Mouse (Mus musculus) heart, embryonic 16.5 days (tissue): ENCODE measurements around the gene Hnrnpl. TPM values are rescaled to one million over a fixed set of nuclear protein-coding genes. Genes with fewer than 3 reads are reported as not detected.
A peak's percentile ranks its signal among the peaks of the same experiment; 100 is the strongest.

Source experiments
- ATAC-seq: fragments of 200-750 bp; cut with Nextera tagmentation; replicated peaks from 2 replicates; pipeline ENCODE4 v1.8.0; 2017; ENCODE audit warnings: moderate number of reproducible peaks; ENCODE audit not compliant: insufficient read depth, low FRiP score; ENCODE audit errors: extremely low read depth
- H3K27ac ChIP-seq: fragments of 300-500 bp; sonication (generic); 2 replicates; pipeline ENCODE4 v1.5.1; 2014; ENCODE audit warnings: mild to moderate bottlenecking, low read length, control low read depth, moderate library complexity
- H3K27me3 ChIP-seq: fragments of 300-500 bp; sonication (generic); 2 replicates; pipeline ENCODE4 v1.6.1; 2014; ENCODE audit warnings: low read length, mixed read lengths; ENCODE audit not compliant: control insufficient read depth, insufficient read depth
- H3K36me3 ChIP-seq: fragments of 300-500 bp; sonication (generic); 2 replicates; pipeline ENCODE4 v1.6.1; 2014; ENCODE audit not compliant: control insufficient read depth, insufficient read depth
- H3K4me1 ChIP-seq: fragments of 300-500 bp; sonication (generic); 2 replicates; pipeline ENCODE4 v1.6.1; 2014; ENCODE audit warnings: low read length, mixed read lengths; ENCODE audit not compliant: control insufficient read depth, insufficient read depth
- H3K4me2 ChIP-seq: fragments of 300-500 bp; sonication (generic); 2 replicates; pipeline ENCODE4 v1.6.1; 2014; ENCODE audit warnings: low read depth, mild to moderate bottlenecking, control low read depth, low read length
- H3K4me3 ChIP-seq: fragments of 300-500 bp; sonication (generic); 2 replicates; pipeline ENCODE4 v1.5.1; 2014; ENCODE audit warnings: mild to moderate bottlenecking, control low read depth, low read length
- H3K9ac ChIP-seq: fragments of 300-500 bp; sonication (generic); 2 replicates; pipeline ENCODE4 v1.6.1; 2014; ENCODE audit warnings: low read length, control low read depth
- H3K9me3 ChIP-seq: fragments of 300-500 bp; sonication (generic); replicated peaks from 2 replicates; pipeline ENCODE4 v1.6.1; 2016; ENCODE audit warnings: low read length; ENCODE audit not compliant: control insufficient read depth
- WGBS: fragments of 180-500 bp; shearing (Covaris S2); extraction: QIAGEN DNeasy Blood & Tissue Kit; methylation state at CpG from one replicate; pipeline ENCODE4 v1.1.7; 2014; 5-methylcytosine and 5-hydroxymethylcytosine counted together
- polyA plus RNA-seq: library from polyadenylated mRNA; unstranded; fragments of >200 nt; fragmentation: Nextera tagmentation; extraction: Ambion mirVana; gene quantifications from 2 replicates; pipeline ENCODE4 v1.2.1, GENCODE M21; 2015

The Hnrnpl gene
- polyA plus RNA-seq, 1 experiment from 2014 or later = 139 TPM

DNA sequence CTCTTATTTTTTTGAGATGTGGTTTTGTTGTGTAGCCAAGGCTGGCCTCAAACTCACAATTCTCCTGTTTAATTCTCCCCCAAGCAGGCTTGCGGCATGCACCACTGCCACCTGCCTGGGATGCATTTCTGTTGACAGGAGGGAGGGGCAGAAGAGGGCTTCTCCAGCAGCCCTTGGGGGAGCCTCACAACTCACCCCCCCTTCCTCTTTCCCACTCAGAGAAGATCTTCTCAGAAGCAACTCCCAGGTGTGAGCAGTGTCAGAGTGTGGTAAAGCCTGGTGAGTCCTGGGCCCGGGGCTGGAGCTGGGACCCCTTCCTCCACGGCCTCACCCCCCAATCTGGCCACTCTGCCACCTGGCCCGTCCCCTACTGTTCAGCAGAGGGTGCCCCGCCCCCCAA, 23.2 kb upstream of the Hnrnpl start:
- ATAC-seq = no peak
- peaks cover 6% of the 10 kb centered on the region for H3K4me1 ChIP-seq
- H3K27me3 ChIP-seq = no peaks in the 10 kb centered on the region
- no peak overlapping the region for H3K4me2 ChIP-seq
- no peak overlapping the region for H3K27ac ChIP-seq
- H3K9ac ChIP-seq = no peak overlapping the region
- no peak overlapping the region for H3K4me3 ChIP-seq
- H3K9me3 ChIP-seq = no peaks in the 10 kb centered on the region
- H3K36me3 ChIP-seq = 0 out of 2 replicates have a peak, but pooled peaks cover 2% of the 10 kb centered on the region
- WGBS = 77% methylated on average over 5 of the region's 5 CpGs

DNA sequence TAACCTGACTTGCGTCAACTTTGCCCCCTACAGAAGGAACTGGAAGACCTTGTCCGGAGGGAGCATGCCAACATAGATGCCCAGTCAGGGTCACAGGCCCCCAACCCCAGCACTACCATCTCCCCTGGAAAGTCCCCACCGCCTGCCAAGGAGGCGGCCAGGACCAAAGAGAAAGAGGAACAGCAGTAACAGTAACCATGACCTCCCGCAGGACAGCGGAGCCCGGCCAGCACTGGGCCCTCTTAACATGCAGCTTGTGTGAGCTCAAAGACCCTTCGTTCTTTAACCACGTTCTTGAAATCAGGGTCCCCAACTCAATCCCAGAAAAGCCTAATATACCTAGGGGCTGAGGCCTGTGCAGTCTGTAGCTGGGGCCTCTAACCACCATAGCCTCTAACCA, 20.5 kb upstream of the Hnrnpl start:
- Histone ChIP-seq H3K36me3 (0 out of 2 replicates have a peak, but pooled peaks cover 2% of the 10 kb centered on the region), H3K27me3 (no peaks in the 10 kb centered on the region), H3K9ac (no peak overlapping the region), H3K4me3 (no peak overlapping the region), H3K27ac (no peak overlapping the region), H3K4me2 (no peak overlapping the region), H3K4me1 (no peaks in the 10 kb centered on the region), H3K9me3 (no peaks in the 10 kb centered on the region)
- no peak for ATAC-seq
- 90% methylated on average over 9 of the region's 9 CpGs for WGBS

DNA sequence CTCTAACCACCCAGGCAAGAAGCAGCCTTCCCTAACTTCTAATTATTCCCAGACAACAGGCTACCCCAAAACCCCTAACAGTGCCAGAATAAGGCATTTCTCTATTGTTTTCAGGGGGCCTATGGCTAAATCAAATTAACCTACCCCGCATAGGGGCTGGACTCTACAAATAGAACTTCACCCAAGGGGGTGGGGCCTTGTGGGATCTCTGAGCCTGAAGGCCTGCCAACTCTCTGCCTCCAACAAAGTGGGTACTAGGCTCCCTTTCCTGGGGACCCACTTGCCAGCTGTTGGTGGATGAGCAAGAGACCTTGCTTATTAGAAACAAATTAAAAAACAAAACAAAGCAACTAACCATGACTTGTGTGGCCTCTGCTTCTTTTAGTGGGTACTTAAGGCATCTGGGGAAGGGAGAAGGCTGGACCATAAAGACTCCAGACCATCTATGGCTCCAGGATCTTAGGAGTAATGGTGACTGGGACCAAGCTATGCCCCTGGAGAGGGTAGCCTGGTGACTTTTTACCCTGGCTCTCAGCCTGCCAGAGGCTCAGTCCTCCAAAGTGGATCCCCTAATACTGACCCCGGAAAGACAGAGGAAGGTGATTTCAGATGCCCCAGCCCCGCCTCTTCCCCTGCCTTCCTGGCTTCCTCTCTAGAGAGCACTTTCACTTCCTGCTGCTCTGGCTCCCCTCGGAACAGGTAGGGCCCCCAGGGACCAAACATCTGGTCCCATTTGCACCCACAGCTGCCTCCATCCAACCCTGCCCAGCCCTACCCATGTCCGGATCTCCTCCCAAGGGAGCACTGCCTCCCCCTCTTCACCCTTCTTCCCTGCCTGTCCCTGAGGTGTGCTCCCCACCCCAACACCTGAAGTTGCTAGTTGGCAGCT, 19.8 kb upstream of the Hnrnpl start, which contains the start of gene Rinl:
Rinl (plus strand) TSS at position 663 of the 889 bp plus-strand sequence.
- Histone ChIP-seq H3K4me3 (peak within 1 kb of the TSS; percentile 25; the same call in 1 of the 2 replicates), H3K4me1 (no peaks in the 10 kb centered on the region), H3K9ac (peak within 1 kb of the TSS; percentile 54; the same call in 1 of the 2 replicates), H3K4me2 (peak within 1 kb of the TSS; percentile 26), H3K36me3 (0 out of 2 replicates have a peak, but pooled peaks cover 2% of the 10 kb centered on the region), H3K27me3 (no peaks in the 10 kb centered on the region), H3K27ac (peak within 1 kb of the TSS; percentile 41; the same call in 1 of the 2 replicates), H3K9me3 (no peaks in the 10 kb centered on the region)
- WGBS = 55% methylated on average over 5 of the region's 5 CpGs
- ATAC-seq = no peak

DNA sequence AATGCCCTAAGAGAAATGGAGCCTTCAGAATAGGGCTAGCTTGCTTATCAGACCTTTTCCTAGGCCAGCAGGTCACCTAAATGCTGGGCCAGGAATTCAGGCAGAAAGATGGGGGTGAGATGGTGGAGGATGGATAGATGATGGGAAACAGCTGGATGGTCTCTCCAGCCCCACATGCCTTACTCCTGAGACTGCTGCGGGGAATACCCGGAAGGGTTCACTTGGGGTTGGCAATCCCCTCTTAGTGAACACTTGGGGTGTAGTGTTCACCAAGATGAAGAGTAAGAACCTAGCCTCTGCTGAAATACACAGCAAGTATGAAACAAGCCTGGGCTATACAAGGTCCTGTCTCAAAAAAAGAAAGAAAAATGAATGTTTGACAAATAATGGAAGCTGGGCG, 19.1 kb upstream of the Hnrnpl start:
- Histone ChIP-seq H3K9ac (peak overlapping the region; percentile 54; the same call in 1 of the 2 replicates), H3K4me1 (no peaks in the 10 kb centered on the region), H3K9me3 (no peaks in the 10 kb centered on the region), H3K27ac (peak overlapping the region; percentile 41; the same call in 1 of the 2 replicates), H3K4me3 (peak overlapping the region; percentile 25; the same call in 1 of the 2 replicates), H3K27me3 (no peaks in the 10 kb centered on the region), H3K4me2 (peak overlapping the region; percentile 26), H3K36me3 (0 out of 2 replicates have a peak, but pooled peaks cover 2% of the 10 kb centered on the region)
- 72% methylated on average over 3 of the region's 3 CpGs for WGBS
- no peak for ATAC-seq

DNA sequence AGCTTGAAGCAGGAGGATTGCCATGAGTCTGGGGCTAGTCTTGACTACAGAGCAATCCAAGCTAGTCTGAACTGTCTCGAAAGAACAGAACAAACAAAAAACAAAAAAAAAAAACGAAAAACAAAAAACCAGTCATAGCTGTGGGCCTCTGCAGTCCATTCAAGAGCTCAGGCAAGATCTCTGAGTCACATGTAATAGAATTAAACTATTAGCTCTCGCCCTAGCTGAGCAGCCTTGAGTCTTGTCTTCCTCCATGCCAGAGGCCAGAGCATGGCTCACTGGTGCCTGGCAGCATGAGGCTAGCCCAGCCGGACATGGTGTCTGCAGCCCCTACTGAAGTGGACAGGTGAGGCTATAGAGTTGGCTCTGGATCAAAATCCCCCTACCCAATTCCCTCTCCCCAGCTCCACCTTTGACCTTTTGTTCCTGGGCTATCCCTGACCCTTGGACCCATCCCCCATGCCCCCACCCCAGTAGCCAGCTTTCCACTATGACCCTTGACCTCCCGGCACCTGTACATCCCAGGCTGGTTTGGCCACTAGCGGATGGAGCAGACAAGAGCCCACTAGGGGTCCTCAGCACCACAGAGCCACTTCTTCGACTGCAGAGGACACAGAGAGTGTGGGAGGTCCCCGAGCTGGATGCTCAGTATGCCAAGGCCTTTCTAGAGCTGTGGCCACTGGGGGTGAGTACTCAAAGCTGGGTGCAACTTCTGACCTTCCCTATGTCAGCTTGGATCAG, 18.1 kb upstream of the Hnrnpl start:
- WGBS = 54% methylated on average over 8 of the region's 8 CpGs
- Histone ChIP-seq H3K36me3 (0 out of 2 replicates have a peak, but pooled peaks cover 2% of the 10 kb centered on the region), H3K27me3 (no peaks in the 10 kb centered on the region), H3K4me2 (no peak overlapping the region), H3K4me3 (no peak overlapping the region), H3K4me1 (no peaks in the 10 kb centered on the region), H3K27ac (no peak overlapping the region), H3K9me3 (no peaks in the 10 kb centered on the region), H3K9ac (no peak overlapping the region)
- ATAC-seq = no peak

DNA sequence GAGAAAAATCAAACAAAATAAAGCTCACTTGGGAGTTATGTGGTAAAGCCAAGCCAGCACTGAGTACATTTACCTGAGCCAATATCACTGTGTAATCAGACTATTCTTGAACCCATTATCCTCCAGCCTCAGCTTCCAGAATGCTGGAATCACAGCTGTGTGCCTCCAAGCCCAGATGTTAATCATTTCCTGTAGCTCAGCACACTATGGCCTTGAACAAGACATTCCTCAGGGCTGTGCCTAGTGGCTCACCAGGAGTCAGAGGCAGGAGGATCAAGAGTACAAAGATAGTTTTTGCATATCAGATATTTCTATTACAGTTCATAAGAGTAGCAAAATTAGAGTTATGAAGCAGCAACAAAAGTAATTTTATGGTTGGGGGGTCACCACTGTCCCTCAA, 16.6 kb upstream of the Hnrnpl start:
- Histone ChIP-seq H3K27ac (no peak overlapping the region), H3K4me2 (no peak overlapping the region), H3K4me1 (peaks cover under 1% of the 10 kb centered on the region), H3K36me3 (no peaks in the 10 kb centered on the region), H3K9me3 (no peaks in the 10 kb centered on the region), H3K27me3 (no peaks in the 10 kb centered on the region), H3K4me3 (no peak overlapping the region), H3K9ac (no peak overlapping the region)
- ATAC-seq = no peak

DNA sequence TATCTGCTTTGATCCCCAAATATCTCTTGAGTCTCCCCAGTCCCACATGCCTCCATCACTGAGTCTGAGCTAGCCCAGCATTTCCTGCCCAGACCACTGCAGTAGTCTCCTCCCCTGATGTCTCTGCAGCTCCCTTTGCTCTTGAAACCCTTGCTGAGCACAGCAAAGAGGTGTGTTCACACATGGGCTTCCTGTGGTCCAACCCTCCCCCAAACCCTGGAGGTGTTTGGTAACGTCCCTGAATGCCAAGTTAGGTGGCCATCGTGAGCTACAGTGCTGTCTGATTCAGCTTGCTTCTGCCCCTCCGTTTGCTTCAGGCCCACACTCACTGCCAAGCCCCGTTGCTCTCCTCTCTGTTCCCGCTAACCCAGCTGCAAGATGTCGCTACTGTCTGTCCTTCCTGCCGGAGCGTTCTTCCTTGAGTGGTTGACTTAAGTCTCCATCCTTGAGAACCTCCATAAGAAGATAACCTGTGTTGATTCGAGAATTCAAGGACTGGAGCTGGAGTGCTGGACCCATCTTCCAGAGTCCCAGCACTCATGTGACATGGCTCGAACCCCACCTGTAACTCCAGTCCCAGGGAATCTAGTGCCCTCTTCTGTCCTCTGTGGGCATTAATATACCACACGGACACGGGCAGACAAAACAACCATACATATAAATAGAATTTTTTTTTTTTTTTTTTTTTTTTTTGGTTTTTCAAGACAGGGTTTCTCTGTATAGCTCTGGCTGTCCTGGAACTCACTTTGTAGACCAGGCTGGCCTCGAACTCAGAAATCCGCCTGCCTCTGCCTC, 15.8 kb upstream of the Hnrnpl start:
- Histone ChIP-seq H3K4me2 (no peak overlapping the region), H3K4me3 (no peak overlapping the region), H3K4me1 (peaks cover 4% of the 10 kb centered on the region), H3K36me3 (no peaks in the 10 kb centered on the region), H3K27ac (peak overlapping the region; percentile 33; the same call in 1 of the 2 replicates), H3K27me3 (no peaks in the 10 kb centered on the region), H3K9ac (no peak overlapping the region), H3K9me3 (no peaks in the 10 kb centered on the region)
- ATAC-seq = no peak
- 60% methylated on average over 14 of the region's 14 CpGs for WGBS

DNA sequence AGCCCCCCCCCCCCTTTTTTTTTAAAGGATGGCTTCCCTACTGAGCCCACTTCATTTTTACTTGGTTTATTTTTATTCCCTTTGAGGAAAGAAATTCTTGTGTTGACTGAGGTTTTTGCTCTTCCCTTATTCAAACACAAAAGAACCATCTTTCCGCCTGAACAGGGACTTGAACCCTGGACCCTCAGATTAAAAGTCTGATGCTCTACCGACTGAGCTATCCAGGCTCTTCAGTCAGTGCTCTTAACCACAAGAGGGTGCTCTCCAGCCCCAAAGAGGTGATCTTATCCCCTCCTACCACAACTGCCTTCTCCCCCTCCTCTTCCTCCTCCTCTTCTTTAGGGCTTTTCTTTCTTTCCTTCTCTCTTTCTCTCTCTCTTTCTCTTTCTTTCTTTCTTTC, 14.5 kb upstream of the Hnrnpl start:
- 48% methylated on average over 2 of the region's 2 CpGs for WGBS
- ATAC-seq = no peak
- no peaks in the 10 kb centered on the region for H3K36me3 ChIP-seq
- no peak overlapping the region for H3K27ac ChIP-seq
- no peaks in the 10 kb centered on the region for H3K27me3 ChIP-seq
- H3K4me1 ChIP-seq = peaks cover 4% of the 10 kb centered on the region
- no peak overlapping the region for H3K9ac ChIP-seq
- H3K9me3 ChIP-seq = no peaks in the 10 kb centered on the region
- no peak overlapping the region for H3K4me3 ChIP-seq
- H3K4me2 ChIP-seq = no peak overlapping the region
